Mouse (Mus musculus): Measurements from ENCODE around the gene Wdtc1.

DNA sequence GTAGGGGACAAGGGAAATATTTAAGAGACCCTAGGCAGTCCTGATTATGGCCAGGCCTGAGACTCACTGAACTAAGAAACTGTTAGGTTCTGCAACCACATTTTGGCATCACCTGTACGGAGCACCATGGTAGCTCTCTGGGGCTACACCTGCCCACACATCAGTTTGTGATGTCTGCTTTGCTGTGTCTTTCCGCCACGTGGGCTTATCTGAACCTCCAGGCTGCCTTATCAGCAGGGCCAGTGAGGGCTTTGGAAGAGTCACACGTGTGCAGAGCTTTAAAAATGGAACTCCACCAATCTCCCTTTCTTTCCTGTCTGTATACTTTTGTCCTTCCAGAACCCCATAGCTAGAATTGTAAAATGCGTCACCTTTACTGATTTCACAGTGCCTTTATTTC, 67.3 kb downstream of the Wdtc1 start:
- TF ChIP-seq CTCF (IDR thresholded peaks at IDR 0.05; ENCODE audit: low read depth, low read length) (no peak), POLR2A (IDR thresholded peaks at IDR 0.05; ENCODE audit: borderline replicate concordance, low read depth, low read length) (no peak)
